ENCODE assay signal across 15 mouse cellular contexts in genomic region chr10:59875396-59875795, GRCm38 (mm10). TPM values are rescaled to one million over a fixed set of nuclear protein-coding genes. Genes with fewer than 3 reads are reported as not detected.
A peak's percentile ranks its signal among the peaks of the same experiment; 100 is the strongest.
DNase-seq lines count a peak whose midpoint lies in the region; ATAC-seq and TF ChIP-seq lines count a peak whose summit lies in the region.
"Had no signal": no experiment of that assay in that cellular context is flagged by ENCODE, and none has a peak within 500 bp of the region (broad histone marks: within the 10 kb centered on the region; RNA-seq: fewer than 3 reads in every experiment).

No protein-coding gene starts in this region.

- peaks cover 6% of the 10 kb centered on the region for H3K4me1 ChIP-seq in heart, embryonic 12.5 days (replicated peaks)
- no peaks in the 10 kb centered on the region; the same call in 1 of the 2 replicates for H3K4me1 ChIP-seq in bone marrow, adult 2 months (ENCODE audit: control insufficient read depth, insufficient read depth, low read length)
- H3K4me1 ChIP-seq in kidney, embryonic 14.5 days (ENCODE audit: control insufficient read depth, insufficient read depth, low read length), result peaks cover 2% of the 10 kb centered on the region; the same call in 1 of the 2 replicates

- H3K9me3 ChIP-seq in heart, embryonic 12.5 days (replicated peaks), result 0 out of 2 replicates have a peak, but pooled peaks cover 4% of the 10 kb centered on the region
- H3K9me3 ChIP-seq in kidney, embryonic 14.5 days (ENCODE audit: control insufficient read depth, low read length), result no peaks in the 10 kb centered on the region

- no peaks in the 10 kb centered on the region for H3K27me3 ChIP-seq in heart, embryonic 12.5 days (replicated peaks)
- no peaks in the 10 kb centered on the region for H3K27me3 ChIP-seq in kidney, embryonic 14.5 days (ENCODE audit: control insufficient read depth, insufficient read depth, low read length)
- H3K27me3 ChIP-seq: megakaryocyte, embryonic 14.5 days had no signal

- no peaks in the 10 kb centered on the region for H3K36me3 ChIP-seq in heart, embryonic 12.5 days
- H3K36me3 ChIP-seq in kidney, embryonic 14.5 days (ENCODE audit: control insufficient read depth, insufficient read depth, low read length), result no peaks in the 10 kb centered on the region

- no peak overlapping the region for H3K9ac ChIP-seq in heart, embryonic 12.5 days
- H3K9ac ChIP-seq in kidney, embryonic 14.5 days (ENCODE audit: low read depth, low read length), result no peak overlapping the region

- H3K4me2 ChIP-seq in heart, embryonic 12.5 days, result no peak overlapping the region
- H3K4me2 ChIP-seq in kidney, embryonic 14.5 days (replicated peaks; ENCODE audit: low read depth, low read length), result no peak overlapping the region

- no peak for TF ChIP-seq POLR2A in bone marrow, adult 2 months (IDR thresholded peaks at IDR 0.05; ENCODE audit: borderline replicate concordance, control insufficient read depth, low read depth, low read length)

- no peak overlapping the region for H3K4me3 ChIP-seq in heart, embryonic 12.5 days
- peak overlapping the region; percentile 58 for H3K4me3 ChIP-seq in bone marrow, adult 2 months (replicated peaks; ENCODE audit: control insufficient read depth, low read depth, low read length)
- no peak overlapping the region for H3K4me3 ChIP-seq in kidney, embryonic 14.5 days (ENCODE audit: low read length)
- H3K4me3 ChIP-seq: megakaryocyte, embryonic 14.5 days had no signal

- no peak for TF ChIP-seq CTCF in bone marrow, adult 2 months (IDR thresholded peaks at IDR 0.05; ENCODE audit: control insufficient read depth, insufficient read depth, low read length)

- 38% methylated on average over 1 of the region's 1 CpGs for WGBS in heart, embryonic 12.5 days
- WGBS in bone marrow, adult 2 months, result 38% methylated on average over 1 of the region's 1 CpGs
- 47% methylated on average over 1 of the region's 1 CpGs for WGBS in kidney, embryonic 14.5 days

- peak; percentile 68 for ATAC-seq in heart, embryonic 12.5 days (ENCODE audit: insufficient number of reproducible peaks, low FRiP score)
- ATAC-seq in kidney, embryonic 14.5 days (ENCODE audit: low FRiP score, low TSS enrichment), result no peak
- ATAC-seq: inflammation-experienced regulatory T-cells, adult 6 months had no signal

- peak overlapping the region; percentile 43 for H3K27ac ChIP-seq in heart, embryonic 12.5 days (ENCODE audit: poor library complexity, severe bottlenecking)
- peak overlapping the region; percentile 91 for H3K27ac ChIP-seq in bone marrow, adult 2 months (ENCODE audit: control insufficient read depth, insufficient read depth, low read depth, low read length, poor library complexity)
- H3K27ac ChIP-seq in kidney, embryonic 14.5 days (ENCODE audit: low read depth, low read length), result no peak overlapping the region
- H3K27ac ChIP-seq: kidney, postnatal 0 days had no signal

- DNase-seq in heart, postnatal 4 days, result no peak
- peak; percentile 82 for DNase-seq in liver
- peak; percentile 58 to 64 for DNase-seq in spleen, postnatal 10 days (ENCODE audit: low spot score in 2 of 2)
- no peak for DNase-seq in lung, adult 18-20 months
- DNase-seq in cerebellum, postnatal 36 days, result no peak
- DNase-seq: adrenal gland, postnatal 36 days; cerebellum, adult 18-20 months; heart, postnatal 36 days; thymus, postnatal 4 days had no signal

RNA-seq across cellular contexts. Expression of gene Dnajb12, which starts 4.0 kb away (rescaled TPM):
- polyA plus RNA-seq in heart, embryonic 12.5 days (2016; fragmentation: Nextera tagmentation; extraction: Ambion mirVana), result 31.4 and 32.8 TPM in 2 replicates
- 10 to 100 TPM; 39.6 to 41.1 TPM for total RNA-seq in heart, postnatal 4 days (2021)
- 15.4 and 20.5 TPM in 2 replicates for polyA plus RNA-seq in bone marrow, adult 2 months (2011; ENCODE audit: insufficient read depth, insufficient read length, low replicate concordance, missing spikeins)
- polyA plus RNA-seq in kidney, embryonic 14.5 days (2014; fragmentation: Nextera tagmentation; extraction: Ambion mirVana), result 24.6 and 36.0 TPM in 2 replicates

Comparison
In these comparisons a context has a peak if more than half of its experiments do, and no peak if none do; other contexts are left out.
1. DNase-seq: peak in liver (single experiment) and spleen, postnatal 10 days (2 of 2); none in heart, postnatal 4 days (single experiment), lung, adult 18-20 months (0 of 2) and cerebellum, postnatal 36 days (0 of 2).